Mouse (Mus musculus) kidney, adult 2 months (tissue): ENCODE data around the gene Bricd5.
"Not testable (repeated sequence)": the region's sequence is repeated elsewhere in the genome, so short reads cannot be mapped to it uniquely, and the experiment has no call there.

Source experiments
- CTCF ChIP-seq: fragments of 200-500 bp; conservative IDR thresholded peaks from 2 replicates; pipeline ENCODE4 v1.5.1; 2011; ENCODE audit warnings: low read depth, mild to moderate bottlenecking, control low read depth, low read length, moderate library complexity, mixed read lengths; ENCODE audit not compliant: insufficient read depth, insufficient read length
- POLR2A ChIP-seq: fragments of 200-500 bp; IDR thresholded peaks from one replicate; pipeline ENCODE4 v1.6.1; 2011; ENCODE audit warnings: low read depth, low read length, control low read depth

DNA sequence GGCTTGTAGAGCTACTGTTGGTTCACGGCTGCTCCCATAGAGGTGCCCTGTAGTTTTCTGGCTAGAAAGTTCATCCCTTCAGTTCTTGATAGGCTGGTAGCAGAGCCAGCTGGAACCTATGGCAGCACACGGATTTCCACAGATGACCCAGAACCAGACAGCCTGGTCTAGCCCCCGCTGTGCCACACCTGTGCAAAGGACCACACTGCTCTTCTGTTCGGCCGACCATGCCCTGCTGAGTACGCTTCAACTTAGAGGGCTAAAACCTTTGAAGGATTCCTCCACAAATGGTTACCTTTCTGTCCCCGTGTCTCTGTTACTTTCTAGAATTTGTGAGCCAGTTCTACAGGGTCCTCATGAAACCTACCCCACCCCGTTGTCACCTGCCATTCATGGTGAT, 48.4 kb upstream of the Bricd5 start:
- not testable (repeated sequence) for TF ChIP-seq CTCF, POLR2A
